Mouse (Mus musculus) mesoderm, embryonic 11.5 days (tissue): ENCODE results near the gene Adat2.
A peak's percentile ranks its signal among the peaks of the same experiment; 100 is the strongest.

Source experiments
- DNase-seq: peaks from one replicate; pipeline ENCODE4 v3.0.0-alpha.2; 2012; ENCODE audit warnings: low read depth, low spot score

Gene Adat2

GRCm38 (mm10) chr10:13596073-13596472 is 43.4 kb downstream of the Adat2 start:
- DNase-seq: peak; percentile 9

GRCm38 (mm10) chr10:13596866-13597265 is 44.2 kb downstream of the Adat2 start:
- no peak for DNase-seq

GRCm38 (mm10) chr10:13597491-13597890 is 44.8 kb downstream of the Adat2 start:
- no peak for DNase-seq

GRCm38 (mm10) chr10:13600926-13601325 is 48.2 kb downstream of the Adat2 start:
- DNase-seq: no peak
